Mouse (Mus musculus) left cerebral cortex, postnatal 14 days (tissue): ENCODE measurements at regions not wholly inside any gene's neighbourhood (a gene's known extent, or its start where the extent isn't known, plus 50 kb on each side); places are given as distances from the start of the nearest gene placed in this dataset.
A peak's percentile ranks its signal among the peaks of the same experiment; 100 is the strongest.

Experiments used
- DNase-seq, 2 experiments: peaks; one replicate each; pipeline ENCODE4 v3.0.0; 2021 to 2022; ENCODE audit warnings: low spot score in 2 of 2, mixed read lengths in 1 of 2
- intact Hi-C: fragments of 180-260 bp; cut with DNase I; formaldehyde crosslinking; loops from one replicate; pipeline ENCODE4 v1.15.1; 2025

GRCm38 (mm10) chr9:71420064-71420463, 65.7 kb downstream of the Polr2m start:
- intact Hi-C loops, result no loop called here
- DNase-seq, result no peak

- intact Hi-C loops, result no loop called here
- no peak for DNase-seq
Measured at GRCm38 (mm10) chr9:71418531-71418930, 67.2 kb downstream of the Polr2m start.

GRCm38 (mm10) chr9:71417248-71417647, 68.5 kb downstream of the Polr2m start:
- intact Hi-C loops, result no loop called here
- peak; percentile 22 to 30 for DNase-seq

- intact Hi-C loops, result no loop called here
Measured at GRCm38 (mm10) chr9:71411171-71411570, 74.6 kb downstream of the Polr2m start.

GRCm38 (mm10) chr9:71409925-71410324, 75.8 kb downstream of the Polr2m start:
- no peak for DNase-seq
- intact Hi-C loops, result no loop called here

More at GRCm38 (mm10) chr9:71411171-71411570, 74.6 kb downstream of the Polr2m start:
- no peak for DNase-seq

- DNase-seq, result no peak
- intact Hi-C loops, result no loop called here
Measured at GRCm38 (mm10) chr9:71408946-71409345, 76.8 kb downstream of the Polr2m start.

- intact Hi-C loops, result no loop called here
- no peak for DNase-seq
Measured at GRCm38 (mm10) chr9:71404396-71405135, 81.2 kb downstream of the Polr2m start.

GRCm38 (mm10) chr9:71401667-71402066, 84.1 kb downstream of the Polr2m start:
- intact Hi-C loops, result no loop called here
- no peak for DNase-seq

GRCm38 (mm10) chr9:71399346-71399745, 86.4 kb downstream of the Polr2m start:
- intact Hi-C loops, result no loop called here
- DNase-seq, result no peak

- intact Hi-C loops, result no loop called here
- no peak for DNase-seq
Measured at GRCm38 (mm10) chr9:71396784-71397183, 89.0 kb downstream of the Polr2m start.

- no peak for DNase-seq
- intact Hi-C loops, result no loop called here
Measured at GRCm38 (mm10) chr9:71390221-71390620, 95.5 kb downstream of the Polr2m start.

GRCm38 (mm10) chr9:71387426-71387825, 98.3 kb downstream of the Polr2m start:
- no peak for DNase-seq

GRCm38 (mm10) chr9:71383901-71384300, 101.8 kb downstream of the Polr2m start:
- DNase-seq, result no peak
- intact Hi-C loops, result no loop called here

More at GRCm38 (mm10) chr9:71387426-71387825, 98.3 kb downstream of the Polr2m start:
- intact Hi-C loops, result no loop called here

GRCm38 (mm10) chr9:71379731-71380250, 105.9 kb downstream of the Polr2m start:
- intact Hi-C loops, result no loop called here
- DNase-seq, result no peak

GRCm38 (mm10) chr9:71369760-71370159, 116.0 kb downstream of the Polr2m start:
- no peak for DNase-seq
- intact Hi-C loops, result loop anchor here (10.0 kb wide), 1 partner anchor 255 kb away; no protein-coding TSS in a partner anchor

GRCm38 (mm10) chr9:71369202-71369601, 116.5 kb downstream of the Polr2m start:
- intact Hi-C loops, result loop anchor here (10.0 kb wide), 1 partner anchor 256 kb away; no protein-coding TSS in a partner anchor
- no peak for DNase-seq

GRCm38 (mm10) chr9:71366573-71366972, 119.2 kb downstream of the Polr2m start:
- intact Hi-C loops, result loop anchor here (10.0 kb wide), 1 partner anchor 258 kb away; no protein-coding TSS in a partner anchor
- no peak for DNase-seq

- intact Hi-C loops, result loop anchor here (10.0 kb wide), 1 partner anchor 260 kb away; no protein-coding TSS in a partner anchor
- no peak for DNase-seq
Measured at GRCm38 (mm10) chr9:71365177-71365738, 120.5 kb downstream of the Polr2m start.

GRCm38 (mm10) chr9:71364047-71364665, 121.6 kb downstream of the Polr2m start:
- peak; percentile 28 to 39 for DNase-seq
- intact Hi-C loops, result loop anchor here (10.0 kb wide), 1 partner anchor 261 kb away; no protein-coding TSS in a partner anchor

- intact Hi-C loops, result loop anchor here (10.0 kb wide), 1 partner anchor 262 kb away; no protein-coding TSS in a partner anchor
- no peak for DNase-seq
Measured at GRCm38 (mm10) chr9:71362401-71362800, 123.3 kb downstream of the Polr2m start.
